Mouse (Mus musculus): ENCODE results near the gene Gm17949.

The Gm17949 gene

DNA sequence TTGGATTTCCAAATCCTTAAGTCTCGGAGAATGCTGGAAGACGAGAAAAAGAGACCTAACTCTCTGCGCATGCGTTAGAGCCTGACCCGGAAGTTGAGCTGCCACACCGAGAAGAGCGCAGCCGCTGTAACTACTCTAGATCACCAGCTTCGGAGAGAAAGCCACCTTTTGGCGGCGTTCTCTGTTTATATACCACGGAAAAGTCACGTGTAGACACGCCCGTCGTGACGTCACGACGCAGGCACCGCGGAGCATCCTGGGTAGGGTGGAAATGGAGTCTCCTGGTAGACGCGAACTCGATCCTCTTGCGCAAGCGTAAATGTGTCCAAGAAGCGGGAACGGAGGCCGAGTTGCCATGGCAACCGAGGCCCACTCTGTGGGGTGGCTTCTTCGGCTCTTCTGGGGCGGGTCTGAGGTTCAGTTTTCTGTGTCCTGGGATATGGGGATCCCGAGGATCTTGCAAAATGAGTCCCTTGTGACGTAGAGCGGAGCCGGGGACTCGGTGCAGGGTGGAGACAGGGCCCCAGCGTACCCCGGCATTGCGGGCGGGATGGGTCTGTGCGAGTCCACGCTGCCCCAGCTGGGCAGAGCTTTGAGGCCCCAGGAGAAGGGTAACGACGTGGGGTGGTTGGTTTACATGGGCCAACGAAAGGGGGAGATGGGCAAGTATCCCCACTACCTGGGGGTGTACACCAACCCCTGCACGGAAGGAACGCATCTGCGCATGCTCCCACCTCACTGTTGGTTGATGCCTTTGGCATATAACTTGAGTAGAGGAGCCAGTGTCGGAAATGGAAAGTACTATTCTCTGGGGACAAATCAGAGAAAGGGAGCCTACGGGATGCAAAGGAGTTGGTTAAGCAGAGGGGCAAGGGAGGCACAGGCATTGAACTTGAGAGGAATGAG is at the start of gene Gm17949, which contains the start of gene Gtf2f1:
Gene Gm17949, plus strand, starts transcription at position 234 of the 906 bp plus-strand sequence.
Gene Gtf2f1, minus strand, starts transcription at position 53 of the 906 bp plus-strand sequence.
- peak; percentile 100 for DNase-seq (ENCODE audit: low read depth)

DNA sequence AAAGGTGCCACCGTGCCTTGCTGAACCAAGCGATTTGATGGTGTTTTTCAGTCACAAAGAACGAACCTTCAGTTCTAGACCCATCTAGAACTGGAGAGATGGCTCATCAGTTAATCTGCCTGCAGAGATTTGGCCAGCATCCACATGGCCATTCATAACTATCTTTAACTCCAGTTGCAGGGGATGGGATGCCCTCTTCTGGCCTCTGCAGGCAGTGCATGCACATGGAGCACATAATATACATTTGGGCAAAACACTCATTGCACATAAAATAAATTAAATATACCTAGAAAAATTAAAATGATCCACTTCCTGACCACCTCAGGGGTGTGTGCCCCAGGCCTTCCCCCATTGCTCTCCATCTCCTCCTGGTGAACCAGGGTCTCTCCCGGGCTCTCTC is 49.4 kb upstream of the Gm17949 start:
- DNase-seq (ENCODE audit: low read depth) = no peak

DNA sequence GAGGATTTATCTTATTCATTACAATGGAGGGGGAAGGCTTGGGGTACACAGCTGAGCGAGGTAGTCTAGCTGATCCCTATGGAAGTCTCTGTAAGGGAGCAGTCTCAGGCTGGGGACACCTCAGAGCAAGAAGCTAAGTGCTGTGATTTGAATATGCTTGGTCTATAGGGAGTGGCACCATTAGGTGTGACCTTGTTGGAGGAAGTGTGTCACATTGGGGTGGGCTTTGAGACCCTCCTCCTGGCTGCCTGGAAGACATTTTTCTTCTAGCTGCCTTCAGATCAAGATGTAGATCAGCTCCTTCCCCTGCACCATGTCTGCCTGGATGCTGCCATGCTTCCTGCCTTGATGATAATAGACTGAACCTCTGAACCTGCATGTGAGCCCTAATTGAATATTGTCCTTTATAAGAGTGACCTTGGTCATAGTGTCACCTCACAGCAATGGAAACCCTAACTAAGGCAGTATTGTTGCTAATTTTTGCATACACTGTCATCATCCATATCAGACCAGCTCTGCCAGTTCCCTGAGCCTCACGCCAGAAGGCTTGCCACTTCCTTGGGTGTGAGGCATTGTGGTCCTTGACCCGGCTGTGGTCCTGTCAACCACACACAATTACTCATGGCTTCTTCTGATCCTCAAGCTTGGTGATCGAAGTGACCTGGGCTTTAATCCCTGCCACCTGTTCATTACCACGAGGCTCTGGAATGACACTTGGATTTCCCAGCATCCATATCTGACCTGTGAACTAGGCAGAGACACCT is 48.4 kb upstream of the Gm17949 start:
- DNase-seq (ENCODE audit: low read depth) = no peak

DNA sequence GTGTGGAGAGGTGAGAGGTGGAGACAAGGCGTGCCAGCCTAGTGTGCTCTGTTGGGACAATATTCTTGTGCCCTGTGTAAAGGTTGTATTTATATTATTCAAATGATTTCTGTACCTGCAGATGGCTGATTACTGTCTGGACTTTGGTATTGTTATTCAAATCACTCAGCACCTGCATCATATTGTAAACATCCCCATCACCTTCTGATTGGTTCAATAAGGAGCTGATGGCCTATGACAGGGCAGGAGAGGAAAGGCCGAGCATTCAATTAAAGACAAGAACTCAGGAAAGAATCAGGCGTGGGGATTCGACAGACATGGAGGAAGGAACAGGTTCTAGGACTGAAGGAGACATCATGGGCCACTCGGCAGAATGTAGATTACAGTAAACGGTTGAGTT is 47.6 kb upstream of the Gm17949 start:
- DNase-seq (ENCODE audit: low read depth) = no peak

DNA sequence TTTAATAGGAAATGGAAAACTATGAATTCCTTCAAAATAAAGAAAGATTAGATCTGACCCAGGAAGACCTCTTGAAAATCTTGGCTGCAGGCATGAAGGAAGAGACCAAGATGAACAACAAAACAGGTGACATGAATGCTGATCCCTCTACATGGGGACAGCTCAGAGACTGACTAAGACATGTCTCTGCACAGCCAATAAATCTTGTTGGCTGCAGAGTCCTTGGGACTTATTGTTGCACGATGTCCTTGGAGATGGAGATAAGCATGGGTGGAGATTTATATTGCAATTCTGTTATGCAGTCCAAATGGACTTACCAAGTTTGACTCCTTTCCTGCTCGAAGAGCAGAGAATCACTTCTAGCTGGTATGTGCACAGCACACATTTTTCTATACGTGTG is 41.9 kb upstream of the Gm17949 start:
- DNase-seq (ENCODE audit: low read depth) = no peak

DNA sequence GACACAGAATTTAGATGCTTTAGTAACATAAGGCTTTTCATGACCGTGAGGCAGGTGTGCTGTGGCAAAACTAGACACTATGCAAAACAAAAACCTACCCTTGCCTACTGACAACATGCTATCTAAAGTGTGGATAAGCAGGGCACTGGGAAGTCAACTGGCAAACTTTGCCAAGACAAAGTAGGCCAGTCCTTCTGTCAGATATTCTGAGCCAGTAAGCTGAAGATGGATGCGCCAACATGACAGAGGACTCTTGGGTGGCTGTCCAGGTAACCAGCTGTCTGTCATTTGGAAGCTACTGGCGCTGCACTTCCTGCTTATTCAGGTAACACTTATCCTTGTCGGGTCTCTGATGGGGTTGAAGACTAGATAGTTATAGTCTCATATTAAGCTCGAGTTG is 41.2 kb upstream of the Gm17949 start:
- DNase-seq (ENCODE audit: low read depth) = no peak

DNA sequence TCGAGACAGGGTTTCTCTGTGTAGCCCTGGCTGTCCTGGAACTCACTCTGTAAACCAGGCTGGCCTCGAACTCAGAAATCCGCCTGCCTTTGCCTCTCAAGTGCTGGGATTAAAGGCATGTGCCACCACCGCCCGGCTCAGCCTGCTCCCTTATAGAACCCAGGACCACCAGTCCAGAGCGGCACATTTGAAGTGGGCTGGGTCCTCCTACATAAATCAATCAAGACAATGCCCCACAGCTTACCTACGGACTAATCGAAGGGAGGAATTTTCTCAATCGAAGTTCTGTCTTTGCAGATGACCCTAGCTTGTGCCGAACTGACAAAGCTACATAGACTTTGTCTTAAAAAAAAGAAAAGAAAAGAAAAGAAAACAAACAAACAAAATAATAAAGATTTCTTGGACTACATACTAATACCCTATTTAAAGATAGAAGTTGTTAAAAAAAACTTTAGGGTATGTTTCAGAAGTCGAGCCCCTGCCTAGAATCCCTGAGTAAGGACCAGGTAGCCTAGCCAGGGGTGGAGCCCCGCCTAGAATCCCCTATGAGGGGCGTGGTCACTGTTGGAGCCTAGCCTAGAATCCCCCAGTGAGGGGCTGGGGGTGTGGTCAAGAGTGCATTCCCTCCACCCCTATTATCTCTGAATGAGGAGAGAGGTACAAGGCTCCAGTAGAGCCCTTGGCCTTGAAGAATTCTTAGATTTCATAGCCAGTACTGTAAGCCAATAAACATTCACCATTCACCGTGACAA is 37.1 kb upstream of the Gm17949 start:
- no peak for DNase-seq (ENCODE audit: low read depth)

DNA sequence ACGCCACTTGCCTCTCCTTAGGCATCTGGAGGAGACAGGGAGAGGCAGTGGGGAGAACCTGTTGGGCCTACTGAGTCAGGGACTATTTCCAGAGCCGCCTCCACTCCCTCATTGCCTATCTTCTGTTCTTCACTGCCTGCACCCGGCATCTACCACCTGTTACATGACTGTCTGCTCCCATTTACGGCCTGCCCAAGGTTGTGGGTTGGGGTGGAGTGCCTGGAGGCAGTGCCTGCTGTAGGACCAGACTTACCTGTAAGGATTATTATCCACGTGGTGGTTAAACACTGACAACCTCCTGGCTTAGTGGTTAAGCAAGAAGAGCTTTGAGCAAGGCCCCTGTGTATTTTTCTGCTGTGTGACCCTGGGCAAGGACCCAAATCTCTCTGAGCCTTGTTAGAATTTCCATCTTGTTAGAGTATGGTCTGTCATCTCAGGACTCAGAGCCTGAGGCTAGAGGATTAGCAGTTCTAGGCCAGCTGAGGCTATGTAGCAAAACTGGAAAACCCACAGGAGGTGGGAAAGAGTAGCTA is 36.5 kb upstream of the Gm17949 start:
- DNase-seq (ENCODE audit: low read depth) = no peak

DNA sequence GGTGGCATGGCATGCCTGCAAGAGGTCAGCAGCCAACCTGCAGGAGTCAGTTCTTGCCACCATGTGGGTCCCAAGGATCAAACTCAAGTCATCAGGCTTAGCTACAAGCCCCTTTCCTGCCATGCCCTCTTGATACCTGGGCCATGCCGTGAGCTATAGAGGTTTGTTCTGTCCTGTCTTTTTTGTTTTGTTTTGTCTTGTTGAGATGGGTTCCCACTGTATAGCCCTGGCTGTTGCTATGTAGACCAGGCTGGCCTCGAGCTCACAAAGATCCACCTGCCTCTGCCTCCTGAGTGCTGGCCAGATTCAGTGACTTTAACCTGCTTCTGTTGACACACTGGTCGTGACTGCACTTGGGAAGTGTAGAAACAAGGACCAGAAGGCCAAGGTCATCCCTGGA is 35.9 kb upstream of the Gm17949 start:
- DNase-seq (ENCODE audit: low read depth) = no peak

DNA sequence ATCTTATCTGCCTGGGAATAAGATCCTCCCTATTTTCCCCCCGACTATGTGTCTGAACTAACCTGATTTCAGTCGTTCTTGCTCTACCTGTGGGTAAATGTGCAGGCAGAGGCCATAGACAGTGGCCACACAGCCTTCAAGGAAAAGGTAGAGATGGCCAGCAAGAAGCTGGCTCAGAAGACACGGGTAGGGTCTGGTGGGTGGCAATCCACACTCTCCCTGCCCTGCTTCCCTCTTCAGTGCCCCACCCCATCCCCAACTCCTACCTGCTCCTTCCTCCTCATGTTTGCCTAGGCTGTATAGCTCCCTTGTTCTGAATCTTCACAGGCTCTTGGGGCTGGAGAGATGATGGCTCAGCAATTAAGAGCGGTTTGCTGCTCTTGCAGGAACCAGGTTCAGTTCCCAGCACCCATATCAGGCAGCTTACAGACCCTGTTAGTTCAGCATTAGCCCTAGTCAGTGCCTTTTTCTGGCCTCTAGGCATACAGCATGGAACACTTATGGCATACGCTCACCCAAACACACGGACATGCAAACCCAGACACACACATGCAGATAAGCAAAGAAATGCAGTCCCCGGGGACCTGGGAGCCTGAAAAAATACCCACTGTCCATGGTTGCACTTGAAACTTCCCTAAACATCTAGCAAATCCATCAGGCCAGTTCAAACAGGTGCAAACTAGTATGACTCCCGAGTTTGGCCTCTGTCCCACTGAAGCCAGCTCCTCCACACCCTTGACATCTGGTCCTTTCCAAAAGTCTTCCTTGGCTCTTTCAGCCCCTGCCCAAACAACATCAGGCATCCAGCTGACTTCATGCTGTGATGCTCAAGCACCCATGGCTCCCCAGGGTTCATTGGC is 34.5 kb upstream of the Gm17949 start:
- no peak for DNase-seq (ENCODE audit: low read depth)

DNA sequence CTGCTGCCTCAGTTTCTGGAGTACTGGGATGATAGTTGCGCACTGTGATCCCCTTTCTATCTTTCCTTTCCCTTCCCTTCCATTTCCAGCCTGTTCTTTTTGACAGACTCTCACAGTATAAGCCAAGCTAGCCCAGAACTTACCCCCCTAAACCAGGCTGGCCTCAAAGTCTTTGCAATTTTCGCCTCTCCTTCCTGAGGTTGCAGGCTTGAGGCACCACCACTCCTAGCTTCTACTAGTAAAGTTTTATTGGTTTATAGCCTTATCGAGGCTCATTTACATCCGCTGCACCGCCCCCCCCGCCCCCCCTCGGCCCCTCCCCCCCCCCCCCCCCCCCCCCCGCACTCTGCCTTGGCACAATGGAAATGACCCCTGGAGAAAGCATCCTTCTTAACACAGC is 31.7 kb upstream of the Gm17949 start:
- no peak for DNase-seq (ENCODE audit: low read depth)

DNA sequence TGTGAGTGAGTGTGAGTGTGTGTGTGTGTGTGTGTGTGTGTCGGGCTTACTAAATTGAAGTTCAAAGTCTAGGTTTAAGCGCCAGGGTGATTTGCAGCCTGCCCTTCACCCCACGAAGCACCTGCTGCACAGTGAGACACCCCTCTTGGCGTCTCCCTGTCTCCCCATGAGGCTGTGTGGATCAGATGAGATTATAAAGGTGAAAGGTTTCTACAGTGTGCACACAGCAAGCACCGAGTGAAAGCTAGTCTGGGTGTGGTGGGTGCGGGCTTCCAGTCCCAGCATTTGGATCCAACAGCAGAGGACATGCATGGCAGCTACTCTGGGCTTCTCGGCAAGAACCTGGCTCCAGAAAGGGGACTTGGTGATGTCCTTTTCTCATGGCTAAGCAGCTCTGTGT is 30.2 kb upstream of the Gm17949 start:
- DNase-seq (ENCODE audit: low read depth) = no peak

DNA sequence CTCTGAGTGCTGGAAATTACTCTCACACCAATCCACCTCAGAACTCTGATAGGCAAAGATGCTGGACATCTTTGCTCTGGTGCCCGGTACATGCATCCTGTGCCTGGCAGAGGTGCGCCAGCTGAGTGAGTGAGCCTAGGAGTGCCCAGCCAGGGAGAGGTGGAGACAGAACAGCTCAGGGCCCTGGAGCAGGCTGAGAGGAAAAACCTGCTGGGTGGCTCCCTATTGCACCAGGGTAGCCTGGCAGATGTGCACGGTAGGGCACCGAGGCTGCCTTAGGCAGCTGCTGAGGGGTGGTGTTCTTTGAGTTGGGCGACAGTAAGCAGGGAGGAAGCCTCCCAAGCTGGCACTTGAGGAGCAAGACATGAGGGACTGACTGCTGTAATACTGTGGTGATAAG is 29.3 kb upstream of the Gm17949 start, which contains the start of gene Acer1:
Gene Acer1, minus strand, starts transcription at position 114 of the 400 bp plus-strand sequence.
- no peak for DNase-seq (ENCODE audit: low read depth)

DNA sequence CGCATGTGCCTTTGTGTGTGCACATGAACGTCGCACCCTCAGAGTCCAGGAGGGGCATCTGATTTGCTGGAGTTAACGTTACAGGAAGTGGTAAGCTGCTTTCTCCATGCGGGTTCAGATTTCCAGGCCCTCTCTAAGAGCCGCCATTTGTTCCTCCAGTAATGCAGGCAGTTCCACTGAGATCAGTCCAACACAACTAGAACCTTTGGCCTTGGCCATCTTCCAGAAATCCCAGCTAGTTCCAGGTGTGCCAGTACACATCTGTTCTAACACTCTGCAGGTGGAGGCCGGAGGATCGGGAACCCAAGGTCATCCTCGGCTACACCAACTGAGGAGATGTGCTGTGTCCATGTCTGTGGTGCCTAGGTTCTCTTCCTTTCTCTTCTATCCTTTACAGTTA is 26.4 kb upstream of the Gm17949 start:
- no peak for DNase-seq (ENCODE audit: low read depth)

DNA sequence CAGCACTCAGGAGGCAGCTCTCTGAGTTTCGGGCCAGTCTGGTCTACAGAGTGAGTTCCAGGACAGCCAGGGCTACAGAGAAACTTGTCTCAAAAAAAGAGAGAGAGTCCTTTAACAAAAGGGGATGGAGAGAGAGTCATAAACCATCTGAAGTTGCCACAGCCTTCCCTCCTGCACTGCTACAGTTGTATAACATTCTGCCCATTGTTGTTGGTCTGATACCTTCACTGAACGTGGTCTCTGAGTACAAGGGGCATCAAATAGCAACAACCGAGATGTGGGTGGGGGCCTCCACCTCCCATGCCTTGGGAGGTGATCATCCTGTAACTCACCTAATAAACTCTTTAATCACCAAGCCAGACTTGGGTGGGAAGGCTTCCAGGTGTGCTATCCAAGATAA is 25.6 kb upstream of the Gm17949 start:
- DNase-seq (ENCODE audit: low read depth) = no peak

DNA sequence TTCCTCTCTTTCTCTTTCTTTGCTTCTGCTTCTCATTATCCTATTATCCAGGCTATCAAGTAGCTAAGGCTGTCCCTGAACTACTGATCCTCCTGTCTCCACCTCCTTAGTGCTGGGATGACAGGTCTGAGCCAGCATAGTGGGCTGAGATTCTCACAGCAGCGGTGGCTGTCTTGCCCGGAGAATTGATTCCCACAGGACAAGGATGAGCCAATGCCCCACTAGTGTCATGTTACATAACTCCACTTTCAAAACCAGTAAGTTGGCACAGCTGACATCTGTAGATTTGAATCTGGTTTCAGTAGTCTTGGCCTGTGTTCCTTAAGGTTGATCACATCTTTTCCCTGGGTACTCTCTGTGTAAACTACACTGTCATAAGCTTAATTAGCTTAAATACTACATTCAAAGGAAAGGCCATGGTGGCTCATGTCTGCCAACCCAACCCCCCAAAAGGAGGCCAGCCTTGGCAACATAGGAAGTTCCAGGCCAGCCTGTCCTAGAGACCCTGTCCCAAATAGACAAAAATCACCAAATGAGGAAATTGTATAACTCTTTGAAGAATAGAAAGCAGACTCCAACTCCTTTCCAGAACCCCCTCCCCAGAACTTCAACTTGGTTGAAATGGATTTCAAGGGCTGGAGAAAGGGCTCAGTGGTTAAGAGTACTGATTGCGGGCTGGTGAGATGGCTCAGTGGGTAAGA is 25.0 kb upstream of the Gm17949 start:
- no peak for DNase-seq (ENCODE audit: low read depth)

DNA sequence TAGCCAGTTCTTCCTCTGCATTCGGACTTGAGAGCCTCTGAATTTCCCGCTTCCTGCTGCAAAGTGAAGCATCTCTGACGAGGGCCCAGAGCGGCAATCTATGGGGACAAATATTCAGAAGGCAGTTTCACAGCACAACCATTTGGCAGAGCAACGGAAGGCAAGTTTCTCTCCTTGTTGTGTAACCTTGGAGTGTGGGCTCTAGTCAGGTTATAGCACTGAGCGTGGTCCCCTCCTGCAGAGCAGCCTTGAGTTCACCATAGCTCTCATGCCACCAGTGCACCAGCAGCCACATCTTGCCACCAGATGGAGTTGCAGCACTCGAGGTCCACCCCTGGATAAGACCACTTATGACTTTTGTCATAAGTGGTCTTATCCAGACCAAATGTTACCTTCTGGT is 22.8 kb upstream of the Gm17949 start:
- no peak for DNase-seq (ENCODE audit: low read depth)

DNA sequence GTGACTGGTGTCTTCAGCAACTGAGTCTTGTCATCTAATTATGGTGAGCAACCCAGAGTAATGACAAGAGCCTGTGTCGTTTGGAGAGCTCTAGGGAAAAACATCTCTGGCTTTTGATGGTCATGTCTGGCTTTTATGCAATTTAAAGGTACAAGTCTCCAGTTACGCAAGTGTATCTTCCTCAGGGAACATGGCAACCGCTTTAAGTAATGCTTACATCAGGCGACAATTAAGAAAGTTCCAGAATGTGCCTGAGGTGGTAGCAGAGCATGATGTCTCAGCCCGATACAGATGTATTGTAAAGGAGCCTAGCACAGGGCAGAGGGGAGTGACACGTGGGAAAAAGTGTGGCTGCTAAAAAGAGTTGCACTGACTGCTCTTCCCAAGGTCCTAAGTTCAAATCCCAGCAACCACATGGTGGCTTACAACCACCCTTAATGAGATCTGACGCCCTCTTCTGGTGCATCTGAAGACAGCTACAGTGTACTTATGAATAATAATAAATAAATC is 22.3 kb upstream of the Gm17949 start:
- no peak for DNase-seq (ENCODE audit: low read depth)

DNA sequence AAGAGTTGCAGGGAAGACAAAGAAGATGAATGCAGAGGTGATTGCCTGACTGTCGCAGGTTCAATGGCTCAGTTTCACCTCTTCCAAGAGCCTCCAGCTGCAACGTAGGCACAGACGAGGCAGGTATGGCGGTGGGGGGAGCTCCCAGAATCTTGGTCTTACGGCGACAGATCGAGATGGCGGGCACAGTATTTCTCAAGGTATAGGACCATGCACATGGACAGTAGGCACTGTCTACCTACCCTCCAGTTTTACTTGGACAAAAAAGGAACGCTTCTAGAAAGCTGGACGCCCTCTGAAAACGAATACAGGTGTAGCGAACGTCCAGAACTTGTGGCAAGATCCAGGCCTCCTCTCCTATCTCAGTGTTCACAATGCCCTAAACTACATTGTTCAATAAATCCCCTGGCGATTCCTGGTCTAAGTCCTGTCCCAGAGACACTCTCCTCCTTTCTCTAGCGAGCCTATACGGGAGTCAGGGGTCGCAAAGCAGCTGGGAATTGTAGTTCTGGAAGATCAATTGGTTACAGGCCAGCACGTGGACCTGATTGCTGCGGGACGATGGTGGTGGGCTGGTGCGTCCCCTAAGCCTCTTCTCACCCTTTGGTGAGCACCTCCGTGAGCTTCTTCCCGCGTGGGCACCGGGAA is 21.7 kb upstream of the Gm17949 start:
- no peak for DNase-seq (ENCODE audit: low read depth)

All from induced T-regulatory cell, adult 2 months (primary cell).